Mouse (Mus musculus) urinary bladder, adult 18-20 months (tissue): Measurements from ENCODE around the gene Col6a5.
"Not testable (repeated sequence)": the region's sequence is repeated elsewhere in the genome, so short reads cannot be mapped to it uniquely, and the experiment has no call there.

ENCODE experiments used
- DNase-seq, 2 experiments: peaks; one replicate each; pipeline ENCODE4 v3.0.0; 2022; ENCODE audit warnings: low spot score in 2 of 2, mixed read lengths in 2 of 2

Col6a5 gene

DNA sequence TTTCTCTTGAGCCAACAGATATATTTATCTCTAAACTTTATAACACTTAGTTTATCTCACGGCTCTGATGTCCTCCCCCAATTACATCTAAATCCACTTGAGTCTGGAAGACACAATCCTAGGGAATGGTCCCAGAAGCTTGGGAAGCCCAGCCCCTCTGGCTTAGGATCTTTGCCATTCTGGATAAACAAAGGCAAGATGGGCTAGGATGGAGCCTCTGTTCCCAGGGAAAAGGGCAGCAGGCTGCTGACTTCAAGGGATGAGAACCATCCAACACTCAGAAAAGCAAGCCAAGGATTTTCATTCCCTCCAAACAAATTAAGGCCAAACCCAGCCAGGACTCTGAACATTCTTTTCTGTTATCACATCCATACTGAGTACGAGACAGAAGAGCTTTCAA lies 51.1 kb downstream of the Col6a5 start:
- no peak for DNase-seq

- DNase-seq = no peak
These were observed 53.0 kb downstream of the Col6a5 start for GRCm38 (mm10) chr9:105907411-105907810.

GRCm38 (mm10) chr9:105887521-105887920 lies 72.9 kb downstream of the Col6a5 start:
- no peak for DNase-seq

- DNase-seq = no peak
These were observed 75.6 kb downstream of the Col6a5 start for GRCm38 (mm10) chr9:105884656-105885430.

- DNase-seq = no peak
These were observed 79.7 kb downstream of the Col6a5 start for GRCm38 (mm10) chr9:105880743-105881142.

DNA sequence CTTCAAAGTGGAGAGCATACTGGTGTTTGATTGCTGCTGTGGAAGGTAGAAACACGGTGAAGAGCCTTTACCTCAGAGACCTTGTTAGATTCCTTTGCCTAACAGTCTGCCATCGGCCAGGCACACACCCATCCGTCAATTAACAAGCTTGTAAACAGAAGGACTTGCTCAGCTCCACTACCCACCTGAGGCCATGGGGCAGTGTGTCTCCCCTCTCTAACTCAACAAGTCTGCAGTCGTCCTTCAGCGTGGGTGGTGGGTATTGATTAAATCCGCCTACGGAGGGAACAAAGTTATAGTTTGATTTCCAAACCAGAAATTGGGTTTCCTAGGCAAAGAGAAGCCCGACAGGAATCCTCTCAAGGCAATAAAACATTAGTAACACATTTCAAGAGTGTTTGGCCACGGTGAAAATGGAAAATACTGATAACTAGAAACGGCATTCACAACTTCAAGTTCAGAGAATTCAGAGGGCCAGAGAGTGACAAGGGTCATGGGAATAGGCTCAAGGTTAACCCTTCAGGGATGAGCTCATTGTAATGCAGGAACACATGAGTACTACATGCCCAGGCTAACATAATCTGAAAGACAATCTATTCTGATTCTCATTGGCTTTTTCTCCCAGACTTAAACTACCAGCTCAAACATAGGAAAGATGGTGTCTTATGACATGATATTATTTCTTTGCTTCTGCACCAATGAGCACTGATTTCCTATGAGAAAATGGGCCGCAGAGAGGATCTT lies 81.9 kb downstream of the Col6a5 start:
- DNase-seq = no peak

DNA sequence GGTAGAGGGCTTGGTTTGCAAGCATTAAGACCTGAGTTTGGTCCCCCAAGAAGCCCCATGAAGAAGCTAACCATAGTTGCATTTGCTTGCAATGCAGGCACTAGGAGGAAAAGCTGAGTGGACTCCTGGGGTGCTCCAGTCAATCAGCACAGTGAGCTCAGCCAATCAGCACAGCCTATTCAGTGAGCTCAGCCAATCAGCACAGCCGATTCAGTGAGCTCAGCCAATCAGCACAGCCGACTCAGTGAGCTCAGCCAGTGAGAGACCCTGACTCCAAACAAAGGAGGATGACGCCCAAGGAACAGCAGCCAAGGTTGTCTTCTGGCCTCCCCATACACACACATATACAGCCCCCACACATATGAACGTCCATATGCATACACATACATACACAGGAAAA lies 84.3 kb downstream of the Col6a5 start:
- no peak for DNase-seq

GRCm38 (mm10) chr9:105871643-105872042 lies 88.8 kb downstream of the Col6a5 start:
- DNase-seq = no peak

GRCm38 (mm10) chr9:105857773-105858172 lies 102.7 kb downstream of the Col6a5 start:
- peak; percentile 12 to 20 for DNase-seq

GRCm38 (mm10) chr9:105852778-105853065 lies 107.7 kb downstream of the Col6a5 start:
- no peak for DNase-seq

GRCm38 (mm10) chr9:105852015-105852777 lies 108.2 kb downstream of the Col6a5 start:
- DNase-seq = no peak

DNA sequence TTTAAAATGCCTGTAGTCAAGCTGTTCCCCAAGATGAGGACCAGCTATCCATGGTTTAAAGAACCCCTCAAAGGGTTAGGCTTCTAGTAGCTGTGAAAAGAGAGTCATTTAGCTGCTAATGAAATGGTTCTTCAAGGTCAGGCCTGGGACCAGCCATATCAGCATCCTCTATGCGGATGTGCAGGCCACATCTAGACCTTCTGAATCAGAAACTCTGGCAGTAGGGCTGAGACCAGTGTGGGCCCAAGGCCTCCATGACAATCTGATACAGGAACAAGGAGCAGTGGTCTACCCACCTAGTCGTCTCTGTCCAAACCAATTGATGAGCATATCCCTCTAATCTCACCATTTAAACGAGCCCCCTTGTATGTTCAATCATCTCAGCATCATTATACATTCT lies 109.4 kb downstream of the Col6a5 start:
- no peak for DNase-seq

DNA sequence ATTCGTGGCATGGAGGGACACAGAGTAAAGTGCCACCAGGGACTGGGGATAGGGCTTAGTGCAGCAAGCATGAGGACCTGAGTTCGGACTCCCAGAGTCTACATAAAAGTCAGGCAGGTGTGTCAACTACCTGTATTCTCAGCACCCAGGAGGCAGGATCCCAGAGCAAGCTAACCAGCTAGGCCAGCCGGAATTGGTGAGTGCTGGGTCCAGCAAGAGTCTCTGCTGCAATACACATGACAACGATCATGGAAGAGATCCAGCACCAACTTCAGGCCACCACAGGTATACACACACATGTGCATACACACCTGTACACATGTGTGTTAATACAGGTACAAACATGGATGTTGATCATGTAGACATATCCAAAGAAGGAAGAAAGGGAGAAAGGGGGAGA lies 112.0 kb downstream of the Col6a5 start:
- DNase-seq = no peak

- DNase-seq = no peak
These were observed 113.2 kb downstream of the Col6a5 start for GRCm38 (mm10) chr9:105847261-105847660.

GRCm38 (mm10) chr9:105841386-105841785 lies 119.1 kb downstream of the Col6a5 start:
- not testable (repeated sequence) for DNase-seq

DNA sequence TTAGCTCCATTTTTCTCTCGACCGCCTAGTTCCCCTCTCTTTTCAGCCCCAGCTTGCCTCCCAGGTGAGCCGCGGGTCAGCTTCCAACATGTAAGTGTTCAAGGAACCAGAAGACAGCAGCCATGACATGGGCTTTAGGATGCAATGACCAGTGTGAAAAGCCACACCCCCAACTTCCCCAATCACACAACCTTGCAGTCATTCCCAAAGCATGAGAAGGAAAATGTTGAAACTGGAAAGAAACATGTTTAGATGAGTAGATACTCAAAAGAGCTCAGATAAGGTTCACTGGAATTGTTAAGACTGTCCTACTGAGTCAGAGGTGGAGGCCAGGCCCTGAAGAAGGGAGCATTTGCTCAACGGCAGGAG lies 121.3 kb downstream of the Col6a5 start:
- DNase-seq = no peak

DNA sequence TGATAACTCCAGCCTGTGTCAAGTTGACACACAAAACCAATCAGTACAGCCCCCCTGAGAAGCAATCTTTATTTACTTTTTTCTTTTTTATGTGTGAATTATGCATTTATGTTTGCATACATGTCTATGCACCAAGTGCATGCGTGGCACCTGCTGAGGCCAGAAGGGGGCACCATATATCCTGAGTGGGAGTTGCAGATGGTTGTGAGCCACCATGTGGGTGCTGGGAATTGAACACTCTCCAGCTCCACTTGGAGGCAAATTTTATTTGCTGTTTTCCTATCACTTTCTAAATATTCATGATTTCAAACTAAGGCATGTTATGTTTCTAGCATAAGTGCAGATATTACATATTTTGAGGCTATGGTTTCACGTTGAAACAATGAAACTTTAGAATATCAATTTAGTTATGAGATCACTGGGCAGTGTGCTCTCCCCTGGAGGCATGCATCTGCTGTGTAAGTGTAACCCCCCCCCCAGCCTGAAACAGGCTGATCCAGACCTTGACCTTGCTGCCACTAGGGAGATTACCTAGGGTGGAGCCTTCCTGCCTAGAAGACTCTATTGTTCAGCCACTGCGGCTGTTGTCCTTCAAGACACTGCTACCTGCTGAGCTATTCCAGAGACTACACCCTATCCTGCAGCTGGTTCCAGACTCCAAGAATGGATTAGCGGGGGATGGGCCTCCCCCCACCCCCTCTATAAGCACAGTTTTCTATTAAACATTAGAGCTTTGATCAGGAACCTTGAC lies 121.9 kb downstream of the Col6a5 start:
- DNase-seq = no peak

DNA sequence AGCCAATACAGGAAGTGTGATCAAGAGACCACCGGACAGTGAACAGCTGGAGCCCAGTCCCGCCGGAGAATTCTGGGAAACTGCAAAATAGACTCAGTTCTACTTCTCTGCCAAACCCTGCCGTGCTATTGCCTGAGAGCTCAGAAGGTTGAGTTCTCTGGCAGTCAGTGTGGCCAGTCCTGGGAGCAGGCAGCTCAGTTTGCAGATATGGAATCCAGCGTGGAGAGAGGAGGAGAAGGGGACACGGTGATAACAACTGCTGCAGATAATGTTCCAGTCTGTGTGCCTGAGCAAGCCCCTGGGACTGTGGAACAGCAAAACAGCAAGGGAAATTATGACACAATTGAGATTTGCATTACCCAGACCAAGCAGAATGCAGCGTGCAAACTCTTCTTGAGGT lies 124.9 kb downstream of the Col6a5 start:
- DNase-seq = no peak

DNA sequence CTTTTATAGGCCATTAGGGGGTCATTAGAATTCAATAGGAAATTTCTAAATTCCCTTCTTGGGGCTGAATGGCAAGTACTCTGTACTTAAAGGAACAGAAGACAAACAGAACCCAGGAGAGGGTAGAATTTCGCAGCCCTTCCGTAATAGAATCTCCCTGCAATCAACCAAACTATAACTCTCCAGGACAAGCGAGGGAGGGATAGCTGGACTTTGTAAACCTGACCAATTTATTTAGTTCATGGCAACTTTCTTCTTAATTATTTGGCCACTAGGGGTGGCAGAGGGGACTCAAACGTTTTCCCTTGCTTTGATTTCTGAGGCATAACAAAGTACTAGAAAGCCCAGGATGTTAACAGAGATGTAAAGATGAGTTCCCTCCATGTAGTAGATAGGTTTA lies 125.6 kb downstream of the Col6a5 start:
- no peak for DNase-seq

DNA sequence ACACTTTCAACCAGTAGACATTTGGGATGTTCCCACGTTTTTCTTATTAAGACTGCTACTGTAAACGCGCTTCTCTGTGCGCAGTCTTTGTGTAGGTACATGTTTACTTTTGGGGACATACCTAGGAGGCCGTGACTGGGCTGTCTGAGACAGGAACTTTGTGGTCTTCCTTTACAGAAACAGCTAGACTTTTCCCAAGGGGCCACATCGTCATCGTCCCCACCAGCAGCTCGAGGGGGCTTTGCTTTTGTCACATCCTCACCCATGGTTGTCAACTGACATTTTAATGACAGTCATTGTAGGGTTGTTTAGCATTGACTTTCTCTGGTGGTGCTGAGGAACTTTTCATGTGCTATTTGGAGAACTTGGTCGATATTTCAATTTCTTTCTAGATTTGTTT lies 129.2 kb downstream of the Col6a5 start:
- DNase-seq = no peak

DNA sequence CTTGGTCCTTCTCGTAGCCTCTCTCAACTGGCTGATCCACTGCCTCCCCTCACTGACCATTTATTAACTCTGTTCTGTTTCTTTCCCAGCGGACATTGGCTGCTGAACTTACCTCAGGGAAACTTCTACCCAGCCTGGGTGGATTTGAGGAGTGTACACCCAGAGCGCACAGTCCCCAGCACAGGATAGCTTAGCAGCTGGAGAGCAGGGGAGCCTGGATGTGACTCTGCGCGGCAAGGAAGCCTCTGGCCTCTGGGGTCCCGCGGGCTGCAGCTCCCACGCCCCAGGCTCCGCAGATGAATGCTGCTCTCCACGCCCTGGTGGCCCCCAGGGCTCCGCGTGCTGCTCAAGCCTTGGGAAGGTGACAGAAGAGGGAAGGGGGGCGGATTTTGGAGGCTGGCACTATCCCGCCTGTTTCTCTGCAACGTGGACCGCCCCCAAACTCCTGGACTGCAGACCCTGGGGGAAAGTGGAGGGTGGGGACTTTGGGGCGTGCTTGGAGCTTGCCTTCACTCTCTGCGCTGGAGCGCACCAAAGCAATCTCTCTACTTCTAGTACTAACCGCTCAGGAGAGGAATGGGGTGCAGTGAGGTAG lies 132.6 kb downstream of the Col6a5 start, which contains the start of gene Col6a6:
Gene Col6a6, minus strand, starts transcription at position 370 of the 595 bp plus-strand sequence.
- no peak for DNase-seq
